Mouse (Mus musculus): ENCODE data around the gene Magi2.
A peak's percentile ranks its signal among the peaks of the same experiment; 100 is the strongest.

The Magi2 gene

DNA sequence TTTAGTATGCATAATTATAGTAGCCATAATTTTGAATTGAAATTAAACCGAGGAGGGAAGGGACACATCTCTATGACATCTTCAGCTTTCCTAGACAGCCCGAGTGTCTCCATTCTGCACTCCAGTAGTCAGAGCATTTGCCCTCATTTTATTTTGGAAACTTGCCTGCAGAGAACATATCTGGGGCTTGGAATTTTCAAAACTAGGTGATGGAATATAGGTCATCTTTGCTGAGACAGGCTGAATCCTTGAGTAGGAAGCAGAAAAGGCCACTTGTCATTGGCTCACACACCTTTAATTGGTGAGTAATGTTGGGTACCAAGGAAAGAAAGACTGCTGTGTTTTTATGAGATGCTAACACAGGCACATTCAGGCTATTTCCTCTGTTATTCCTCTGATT, 724.3 kb downstream of the Magi2 start:
- DNase-seq (ENCODE audit: low read depth), result no peak

DNA sequence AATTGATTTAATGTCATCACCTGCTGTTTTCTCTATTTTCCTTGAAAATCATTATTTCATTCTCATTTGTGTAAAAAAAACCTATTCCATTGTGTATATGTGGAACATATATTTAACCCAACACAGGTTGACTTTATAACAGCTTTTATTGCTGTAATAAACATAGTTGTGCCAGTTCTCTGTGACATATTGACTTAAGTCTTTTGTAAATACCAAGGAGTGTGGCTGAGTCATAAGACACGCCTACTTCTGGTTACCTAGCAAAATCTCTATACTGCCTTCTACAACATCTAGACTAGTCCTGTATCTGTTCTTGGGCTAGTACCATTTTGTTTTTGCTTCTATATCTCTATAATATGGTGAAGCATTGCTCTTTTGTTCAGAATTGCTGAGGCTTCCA, 737.3 kb downstream of the Magi2 start:
- DNase-seq (ENCODE audit: low read depth), result no peak

GRCm38 (mm10) chr5:19972736-19973135, 745.9 kb downstream of the Magi2 start:
- no peak for DNase-seq (ENCODE audit: low read depth)

GRCm38 (mm10) chr5:19973852-19974251, 747.0 kb downstream of the Magi2 start:
- no peak for DNase-seq (ENCODE audit: low read depth)

DNA sequence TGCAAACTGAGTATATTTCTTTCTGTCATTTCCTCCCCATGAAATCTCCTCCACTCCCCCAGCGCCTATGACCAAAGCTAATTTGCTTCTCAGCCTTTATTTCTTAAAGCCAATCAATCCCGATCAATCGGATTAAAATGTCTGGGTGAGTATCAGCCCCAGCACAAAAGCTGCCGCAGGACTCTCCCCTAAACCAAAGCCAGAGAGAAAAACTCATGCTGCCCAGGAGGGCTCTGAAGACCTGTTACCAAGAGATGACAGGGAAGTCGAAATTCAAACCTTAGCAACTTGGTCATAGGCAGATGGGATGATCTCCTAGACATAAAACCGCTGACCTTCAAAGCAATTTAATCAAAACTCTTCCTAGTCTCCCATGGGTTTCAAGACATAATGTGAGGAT, 754.7 kb downstream of the Magi2 start:
- DNase-seq (ENCODE audit: low read depth), result no peak

DNA sequence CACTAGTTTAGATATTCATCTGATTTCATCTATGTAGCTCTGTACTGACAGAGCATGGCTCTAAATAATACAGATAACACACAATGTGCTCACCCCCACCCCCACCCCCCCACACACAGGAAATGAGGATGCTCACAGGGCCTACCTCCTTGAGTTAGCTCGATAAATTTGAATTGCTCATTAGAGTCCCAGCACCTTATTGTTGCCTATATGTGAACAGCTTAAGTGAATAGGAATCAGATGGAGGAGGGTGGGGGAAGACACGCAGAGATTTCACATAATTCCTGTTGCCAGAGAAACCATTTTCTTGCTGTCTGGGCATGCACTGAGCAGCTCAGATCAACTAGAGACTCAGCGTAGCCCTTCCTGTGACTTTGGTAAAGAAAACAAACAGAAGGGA, 755.2 kb downstream of the Magi2 start:
- DNase-seq (ENCODE audit: low read depth), result no peak

DNA sequence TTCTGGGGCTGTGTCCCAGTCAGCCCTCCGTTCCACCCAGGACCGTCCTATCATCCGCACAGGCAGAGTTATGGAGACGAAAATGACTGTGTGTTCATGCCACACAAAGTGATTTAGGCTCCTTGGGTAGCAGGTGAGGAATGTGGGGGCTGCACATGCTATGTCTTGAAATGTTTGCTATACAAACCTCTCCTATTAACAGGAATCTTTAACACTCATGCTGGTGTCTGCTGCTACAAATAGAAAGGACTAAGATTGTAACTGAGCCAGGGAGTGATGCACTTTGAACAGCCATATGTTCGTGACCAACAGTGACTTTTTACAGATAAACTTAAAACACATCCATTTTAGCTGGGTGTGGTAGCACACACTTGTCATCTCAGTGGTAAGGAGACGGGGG, 772.6 kb downstream of the Magi2 start:
- no peak for DNase-seq (ENCODE audit: low read depth)

GRCm38 (mm10) chr5:19999912-20000311, 773.1 kb downstream of the Magi2 start:
- DNase-seq (ENCODE audit: low read depth), result no peak

- peak; percentile 25 for DNase-seq (ENCODE audit: low read depth)
Measured at GRCm38 (mm10) chr5:20006616-20007015, 779.8 kb downstream of the Magi2 start.

- DNase-seq (ENCODE audit: low read depth), result no peak
Measured at GRCm38 (mm10) chr5:20007246-20007645, 780.4 kb downstream of the Magi2 start.

GRCm38 (mm10) chr5:20010210-20010609, 783.4 kb downstream of the Magi2 start:
- DNase-seq (ENCODE audit: low read depth), result no peak

DNA sequence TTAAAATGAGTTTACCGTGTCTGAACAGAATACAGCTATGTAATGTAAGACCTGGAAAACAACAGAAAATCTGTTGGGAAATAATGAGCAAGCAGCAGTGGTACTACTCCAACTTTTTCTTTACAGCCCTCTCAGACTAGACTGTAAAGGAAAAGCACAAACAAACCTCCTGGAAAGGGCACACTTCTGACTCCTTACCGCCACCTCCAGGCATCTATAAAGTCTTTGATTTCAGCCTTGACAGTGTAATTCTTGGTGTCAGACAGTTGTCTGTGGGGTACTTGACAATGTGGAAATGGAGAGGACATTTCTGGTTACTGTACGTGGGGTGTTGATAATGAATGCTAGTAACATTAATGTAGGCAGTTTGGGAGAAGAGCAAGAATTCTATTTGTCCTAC, 791.2 kb downstream of the Magi2 start:
- no peak for DNase-seq (ENCODE audit: low read depth)

DNA sequence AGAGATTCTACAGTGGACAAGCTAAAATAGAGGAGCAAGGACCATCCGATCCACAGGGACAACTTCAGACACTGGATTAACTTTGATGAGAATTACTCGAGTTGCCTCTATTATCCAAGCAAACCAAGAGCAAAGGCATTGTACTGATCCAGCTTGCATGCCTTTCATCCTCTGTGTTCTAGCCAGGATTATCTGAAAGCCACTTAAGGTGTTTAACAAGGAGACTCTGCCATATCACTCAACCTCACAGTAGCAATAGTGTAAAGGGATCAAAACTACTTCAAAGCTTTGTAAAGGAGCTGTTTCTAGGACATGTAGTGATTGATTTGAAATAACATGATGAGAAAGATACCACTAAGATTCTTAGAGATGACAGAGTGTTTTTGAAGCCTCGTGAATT, 819.8 kb downstream of the Magi2 start:
- no peak for DNase-seq (ENCODE audit: low read depth)

GRCm38 (mm10) chr5:20048386-20048785, 821.5 kb downstream of the Magi2 start:
- DNase-seq (ENCODE audit: low read depth), result no peak

GRCm38 (mm10) chr5:20050284-20050683, 823.4 kb downstream of the Magi2 start:
- no peak for DNase-seq (ENCODE audit: low read depth)

- no peak for DNase-seq (ENCODE audit: low read depth)
Measured at GRCm38 (mm10) chr5:20055000-20055399, 828.2 kb downstream of the Magi2 start.

GRCm38 (mm10) chr5:20056074-20056842, 829.4 kb downstream of the Magi2 start:
- no peak for DNase-seq (ENCODE audit: low read depth)

DNA sequence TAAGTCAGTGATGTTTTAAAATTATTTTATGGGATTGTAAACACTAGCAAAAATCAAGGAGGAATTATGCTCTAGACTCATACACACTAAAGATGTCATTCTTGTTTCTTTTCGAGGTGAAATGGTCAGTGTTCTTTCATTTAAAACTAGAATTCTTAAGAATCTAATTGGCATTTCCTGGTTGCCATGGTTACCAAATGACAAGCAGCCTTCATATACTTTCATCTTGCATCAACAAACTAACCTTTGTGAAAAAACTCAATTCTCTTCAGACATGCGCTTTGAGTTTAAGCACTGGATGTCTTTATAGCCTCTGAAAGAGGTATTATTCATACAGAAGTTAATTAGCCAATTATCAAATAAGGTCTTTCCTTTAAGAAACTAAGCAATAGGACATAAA, 830.0 kb downstream of the Magi2 start:
- no peak for DNase-seq (ENCODE audit: low read depth)

DNA sequence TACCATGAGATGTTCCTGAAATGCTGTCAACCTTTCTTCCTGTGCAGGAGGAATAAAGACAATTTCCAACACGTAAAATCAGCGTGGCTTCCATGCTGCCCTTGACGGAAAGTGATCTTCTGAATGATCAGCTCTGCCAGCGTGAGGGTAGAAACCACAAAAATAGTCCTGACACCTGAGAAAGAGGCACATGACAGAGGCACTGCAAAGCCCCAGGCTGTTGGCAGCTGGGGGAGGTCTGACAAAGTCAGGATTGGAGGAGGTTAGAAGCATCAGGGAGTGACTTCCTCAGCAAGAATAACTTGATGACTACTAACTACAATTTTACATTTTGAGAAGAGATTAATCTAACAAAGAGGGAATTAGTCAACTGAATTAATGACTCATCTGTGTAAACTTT, 835.2 kb downstream of the Magi2 start:
- no peak for DNase-seq (ENCODE audit: low read depth)

DNA sequence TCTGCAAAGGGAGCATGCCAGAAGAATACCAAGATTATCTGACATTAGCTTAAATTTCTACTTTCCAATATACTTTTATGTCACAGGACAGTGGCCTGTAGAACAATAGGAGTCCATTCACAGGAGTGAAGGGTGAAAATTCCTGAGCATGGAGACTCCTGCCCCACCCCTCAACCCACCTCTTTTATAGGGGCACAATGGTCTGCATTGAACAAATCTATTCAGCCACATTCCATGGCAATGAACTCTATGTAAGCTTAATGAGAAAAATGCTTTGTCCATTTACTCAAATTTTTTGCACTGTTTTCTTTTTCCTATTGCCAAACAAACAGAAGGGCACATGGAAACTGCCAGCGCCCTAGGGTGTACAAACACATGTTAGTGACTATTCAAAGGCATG, 838.2 kb downstream of the Magi2 start:
- no peak for DNase-seq (ENCODE audit: low read depth)

DNA sequence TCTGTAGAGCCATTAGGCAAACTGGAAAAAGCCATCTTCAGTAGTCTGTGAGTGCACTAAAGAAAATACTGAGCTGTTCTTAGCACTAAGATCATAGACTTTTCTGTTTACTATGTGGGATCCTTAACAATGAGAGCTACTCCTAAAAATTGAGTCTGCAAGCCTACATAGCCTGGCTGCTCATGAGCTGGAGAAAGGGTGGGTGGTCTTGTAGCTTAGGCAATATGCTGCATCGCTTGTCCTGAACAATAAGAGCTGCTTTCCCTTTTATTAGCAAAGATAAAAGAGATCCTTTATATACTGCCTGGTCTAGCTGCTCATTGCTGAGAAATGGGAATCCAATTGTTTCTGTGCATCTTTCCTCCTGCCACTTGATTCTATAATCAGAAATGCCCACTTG, 841.7 kb downstream of the Magi2 start:
- DNase-seq (ENCODE audit: low read depth), result no peak

GRCm38 (mm10) chr5:20068921-20069486, 842.2 kb downstream of the Magi2 start:
- DNase-seq (ENCODE audit: low read depth), result no peak

GRCm38 (mm10) chr5:20074101-20074500, 847.3 kb downstream of the Magi2 start:
- no peak for DNase-seq (ENCODE audit: low read depth)

DNA sequence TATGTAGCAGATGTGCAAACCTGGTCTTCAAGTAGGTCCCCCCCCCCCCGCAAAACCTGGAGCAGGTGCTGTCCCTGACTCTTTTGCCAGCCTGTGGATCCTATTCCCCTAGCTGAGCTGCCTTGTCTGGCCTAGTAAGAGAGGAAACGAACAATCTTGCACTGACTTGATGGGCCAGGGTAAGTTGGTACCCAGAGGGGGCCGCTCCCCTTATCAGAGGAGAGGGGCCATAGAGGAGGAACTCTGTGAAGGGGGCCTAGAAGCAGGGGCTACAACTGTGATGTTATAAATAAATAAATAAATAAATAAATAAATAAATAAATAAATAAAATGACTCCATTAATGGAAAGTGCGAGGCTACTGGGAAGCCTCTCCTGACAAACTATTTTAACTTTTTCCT, 848.0 kb downstream of the Magi2 start:
- no peak for DNase-seq (ENCODE audit: low read depth)

Measured in fibroblast of lung, adult 2 months (primary cell).